Mouse (Mus musculus): ENCODE measurements at regions not wholly inside any gene's neighbourhood (a gene's known extent, or its start where the extent isn't known, plus 50 kb on each side); places are given as distances from the start of the nearest gene placed in this dataset.

- TF ChIP-seq POLR2A (IDR thresholded peaks at IDR 0.05; ENCODE audit: borderline replicate concordance, control insufficient read depth, low read depth, low read length) (no peak), CTCF (IDR thresholded peaks at IDR 0.05; ENCODE audit: control insufficient read depth, insufficient read depth, low read length) (no peak)
Observed at GRCm38 (mm10) chr12:54290311-54290710, 86.7 kb upstream of the Egln3 start.
